Mouse (Mus musculus): ENCODE data around the gene Camta1. TPM values are rescaled to one million over a fixed set of nuclear protein-coding genes. Genes with fewer than 3 reads are reported as not detected.
"Not testable (repeated sequence)": the region's sequence is repeated elsewhere in the genome, so short reads cannot be mapped to it uniquely, and the experiment has no call there.

The Camta1 gene
- polyA plus RNA-seq, 1 experiment from 2014 or later, result 206 TPM

DNA sequence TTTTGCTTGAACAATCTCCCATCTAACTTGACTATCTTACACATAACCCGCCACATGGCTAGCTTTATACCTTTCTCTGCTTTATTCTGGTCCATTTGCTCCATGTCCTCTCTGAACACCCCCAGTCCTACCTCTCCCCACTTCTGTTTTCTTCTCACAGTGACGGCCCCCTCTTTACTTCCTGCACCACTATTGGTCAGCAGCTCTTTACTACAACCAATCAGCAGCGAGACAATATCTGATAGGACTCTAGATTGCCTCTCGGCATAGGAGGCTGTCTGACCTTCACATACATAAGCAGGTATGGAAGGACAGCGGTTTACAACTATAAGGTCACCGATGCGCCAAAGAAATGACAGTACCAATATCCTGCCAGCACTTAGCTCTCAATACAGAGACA is 825.2 kb downstream of the Camta1 start:
- ATAC-seq (ENCODE audit: low read depth), result no peak
- H3K9me3 ChIP-seq (ENCODE audit: control insufficient read depth, low read length), result no peaks in the 10 kb centered on the region
- WGBS, result 94% methylated on average over 7 of the region's 7 CpGs

GRCm38 (mm10) chr4:151027001-151027400 is 834.7 kb downstream of the Camta1 start:
- H3K9me3 ChIP-seq (ENCODE audit: control insufficient read depth, low read length), result no peaks in the 10 kb centered on the region
- no peaks in the 10 kb centered on the region for H3K27me3 ChIP-seq (ENCODE audit: control insufficient read depth, insufficient read depth, low read length)
- H3K4me3 ChIP-seq (ENCODE audit: low read depth, low read length), result no peak overlapping the region
- WGBS, result 47% methylated on average over 6 of the region's 6 CpGs
- H3K4me1 ChIP-seq (ENCODE audit: control insufficient read depth, insufficient read depth, low read length), result no peaks in the 10 kb centered on the region
- no peak overlapping the region for H3K27ac ChIP-seq (ENCODE audit: low read depth, low read length)
- peak; percentile 54; the same call in 1 of the 2 replicates for ATAC-seq (ENCODE audit: low read depth)
- H3K36me3 ChIP-seq (ENCODE audit: control insufficient read depth, insufficient read depth, low read length), result no peaks in the 10 kb centered on the region
- H3K4me2 ChIP-seq (ENCODE audit: low read depth, low read length), result no peak overlapping the region
- no peak overlapping the region for H3K9ac ChIP-seq (replicated peaks; ENCODE audit: low read depth, low read length)

More for the DNA sequence above, 825.2 kb downstream of the Camta1 start:
- Histone ChIP-seq H3K9ac (replicated peaks; ENCODE audit: low read depth, low read length) (no peak overlapping the region), H3K4me1 (ENCODE audit: control insufficient read depth, insufficient read depth, low read length) (no peaks in the 10 kb centered on the region), H3K27me3 (ENCODE audit: control insufficient read depth, insufficient read depth, low read length) (no peaks in the 10 kb centered on the region), H3K4me3 (ENCODE audit: low read depth, low read length) (no peak overlapping the region), H3K36me3 (ENCODE audit: control insufficient read depth, insufficient read depth, low read length) (no peaks in the 10 kb centered on the region), H3K4me2 (ENCODE audit: low read depth, low read length) (no peak overlapping the region), H3K27ac (ENCODE audit: low read depth, low read length) (no peak overlapping the region)

- no peak overlapping the region for H3K27ac ChIP-seq (ENCODE audit: low read depth, low read length)
- no peak for ATAC-seq (ENCODE audit: low read depth)
- no peak overlapping the region for H3K4me3 ChIP-seq (ENCODE audit: low read depth, low read length)
- H3K27me3 ChIP-seq (ENCODE audit: control insufficient read depth, insufficient read depth, low read length), result no peaks in the 10 kb centered on the region
- no peaks in the 10 kb centered on the region for H3K9me3 ChIP-seq (ENCODE audit: control insufficient read depth, low read length)
- H3K36me3 ChIP-seq (ENCODE audit: control insufficient read depth, insufficient read depth, low read length), result no peaks in the 10 kb centered on the region
- WGBS, result 90% methylated on average over 9 of the region's 9 CpGs
- H3K9ac ChIP-seq (replicated peaks; ENCODE audit: low read depth, low read length), result no peak overlapping the region
- no peaks in the 10 kb centered on the region for H3K4me1 ChIP-seq (ENCODE audit: control insufficient read depth, insufficient read depth, low read length)
- no peak overlapping the region for H3K4me2 ChIP-seq (ENCODE audit: low read depth, low read length)
Measured at GRCm38 (mm10) chr4:151024152-151024551, 837.5 kb downstream of the Camta1 start.

- not testable (repeated sequence) for H3K9ac ChIP-seq (replicated peaks; ENCODE audit: low read depth, low read length); H3K9me3 ChIP-seq (ENCODE audit: control insufficient read depth, low read length); H3K27ac ChIP-seq (ENCODE audit: low read depth, low read length); H3K4me3 ChIP-seq (ENCODE audit: low read depth, low read length); H3K27me3 ChIP-seq (ENCODE audit: control insufficient read depth, insufficient read depth, low read length); H3K36me3 ChIP-seq (ENCODE audit: control insufficient read depth, insufficient read depth, low read length); H3K4me2 ChIP-seq (ENCODE audit: low read depth, low read length); H3K4me1 ChIP-seq (ENCODE audit: control insufficient read depth, insufficient read depth, low read length); ATAC-seq (ENCODE audit: low read depth)
- WGBS, result 97% methylated on average over 1 of the region's 1 CpGs
Measured at GRCm38 (mm10) chr4:151017356-151017755, 844.3 kb downstream of the Camta1 start.

DNA sequence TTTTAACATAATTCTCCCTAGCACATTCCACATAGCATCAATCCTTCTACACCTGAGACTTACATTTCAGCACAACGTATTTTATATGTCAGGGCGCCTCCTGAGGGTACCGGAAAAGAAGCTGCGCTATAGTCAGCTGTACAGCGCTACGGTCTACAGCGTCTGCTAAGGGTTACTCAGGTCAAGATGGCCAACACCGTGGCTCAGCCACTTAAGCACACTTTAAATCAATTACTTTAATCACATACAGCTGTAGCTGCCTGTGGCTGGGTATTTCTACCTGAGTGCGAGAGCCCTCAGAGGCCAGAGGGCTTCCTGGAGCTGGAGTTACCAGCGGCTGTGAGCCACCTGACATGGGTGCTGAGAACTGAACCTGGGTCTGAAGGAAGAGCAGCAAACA is 845.7 kb downstream of the Camta1 start:
- WGBS, result 85% methylated on average over 10 of the region's 10 CpGs
- Histone ChIP-seq H3K4me2 (ENCODE audit: low read depth, low read length) (no peak overlapping the region), H3K27ac (ENCODE audit: low read depth, low read length) (no peak overlapping the region), H3K27me3 (ENCODE audit: control insufficient read depth, insufficient read depth, low read length) (no peaks in the 10 kb centered on the region), H3K9me3 (ENCODE audit: control insufficient read depth, low read length) (no peaks in the 10 kb centered on the region), H3K9ac (replicated peaks; ENCODE audit: low read depth, low read length) (no peak overlapping the region), H3K4me3 (ENCODE audit: low read depth, low read length) (no peak overlapping the region), H3K36me3 (ENCODE audit: control insufficient read depth, insufficient read depth, low read length) (peaks cover 12% of the 10 kb centered on the region; the same call in 1 of the 2 replicates), H3K4me1 (ENCODE audit: control insufficient read depth, insufficient read depth, low read length) (no peaks in the 10 kb centered on the region)
- no peak for ATAC-seq (ENCODE audit: low read depth)

DNA sequence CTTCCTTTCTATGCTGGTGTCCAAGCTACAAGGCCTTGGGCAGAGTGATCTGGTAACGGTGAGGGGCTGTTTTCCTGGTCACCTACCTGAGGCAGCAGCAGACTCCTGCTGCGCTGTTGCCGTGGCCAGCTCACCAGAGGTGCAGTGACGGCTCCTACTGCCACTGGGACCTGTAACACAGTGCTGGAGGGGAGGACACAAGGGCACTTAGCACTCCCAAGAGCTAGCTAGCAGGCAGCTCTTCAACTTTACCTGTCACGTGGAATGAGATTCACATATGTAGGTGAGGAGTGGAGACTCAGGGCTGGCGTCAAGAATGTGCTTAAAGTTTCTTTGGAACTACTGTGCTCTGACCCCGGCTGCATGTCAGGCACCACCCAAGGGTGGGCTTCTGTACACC is 851.4 kb downstream of the Camta1 start:
- peaks cover 5% of the 10 kb centered on the region; the same call in 1 of the 2 replicates for H3K36me3 ChIP-seq (ENCODE audit: control insufficient read depth, insufficient read depth, low read length)
- no peak for ATAC-seq (ENCODE audit: low read depth)

GRCm38 (mm10) chr4:151006945-151007344 is 854.7 kb downstream of the Camta1 start:
- H3K4me3 ChIP-seq (ENCODE audit: low read depth, low read length), result no peak overlapping the region
- H3K27me3 ChIP-seq (ENCODE audit: control insufficient read depth, insufficient read depth, low read length), result no peaks in the 10 kb centered on the region
- H3K4me2 ChIP-seq (ENCODE audit: low read depth, low read length), result no peak overlapping the region
- 52% methylated on average over 6 of the region's 6 CpGs for WGBS
- no peaks in the 10 kb centered on the region for H3K4me1 ChIP-seq (ENCODE audit: control insufficient read depth, insufficient read depth, low read length)
- no peak overlapping the region for H3K9ac ChIP-seq (replicated peaks; ENCODE audit: low read depth, low read length)
- H3K27ac ChIP-seq (ENCODE audit: low read depth, low read length), result no peak overlapping the region
- no peak for ATAC-seq (ENCODE audit: low read depth)
- H3K9me3 ChIP-seq (ENCODE audit: control insufficient read depth, low read length), result no peaks in the 10 kb centered on the region
- peaks cover 1% of the 10 kb centered on the region; the same call in 1 of the 2 replicates for H3K36me3 ChIP-seq (ENCODE audit: control insufficient read depth, insufficient read depth, low read length)

More for the DNA sequence above, 851.4 kb downstream of the Camta1 start:
- H3K9me3 ChIP-seq (ENCODE audit: control insufficient read depth, low read length), result no peaks in the 10 kb centered on the region
- no peak overlapping the region for H3K9ac ChIP-seq (replicated peaks; ENCODE audit: low read depth, low read length)
- H3K27ac ChIP-seq (ENCODE audit: low read depth, low read length), result no peak overlapping the region
- no peak overlapping the region for H3K4me2 ChIP-seq (ENCODE audit: low read depth, low read length)
- no peaks in the 10 kb centered on the region for H3K4me1 ChIP-seq (ENCODE audit: control insufficient read depth, insufficient read depth, low read length)
- WGBS, result 94% methylated on average over 7 of the region's 7 CpGs
- H3K27me3 ChIP-seq (ENCODE audit: control insufficient read depth, insufficient read depth, low read length), result no peaks in the 10 kb centered on the region
- no peak overlapping the region for H3K4me3 ChIP-seq (ENCODE audit: low read depth, low read length)

DNA sequence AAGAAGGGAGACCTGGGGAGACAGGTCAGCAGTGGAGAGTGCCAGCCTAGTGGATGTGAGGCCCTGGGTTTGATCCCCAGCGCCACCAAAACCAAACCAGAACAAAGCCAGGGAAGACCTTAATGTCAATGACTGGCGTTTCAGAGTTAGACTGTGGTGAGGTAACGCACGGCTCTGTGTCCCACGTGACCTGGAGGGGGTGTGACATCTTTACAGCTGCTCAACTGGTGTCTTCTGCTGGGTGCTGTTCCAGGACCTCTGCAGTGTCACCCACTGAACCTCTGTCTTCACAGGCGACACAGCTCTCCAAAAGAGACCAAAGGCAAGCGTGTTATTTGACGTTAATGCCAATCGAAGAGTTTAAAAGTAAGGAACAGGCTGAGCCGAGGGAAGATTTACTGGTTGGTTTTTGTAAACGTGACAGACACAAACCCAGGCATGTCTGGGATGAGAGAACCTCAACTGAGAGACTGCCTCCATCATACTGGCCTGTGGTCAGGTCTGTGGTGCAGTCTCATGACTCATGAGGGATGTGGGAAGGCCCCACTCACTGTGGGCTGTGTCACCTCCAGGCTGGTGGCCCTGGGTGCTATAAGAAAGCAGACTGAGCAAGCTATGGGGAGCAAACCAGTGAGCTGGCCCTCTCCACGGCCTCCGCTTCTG is 855.9 kb downstream of the Camta1 start:
- H3K4me3 ChIP-seq (ENCODE audit: low read depth, low read length), result no peak overlapping the region
- no peak for ATAC-seq (ENCODE audit: low read depth)
- WGBS, result 92% methylated on average over 13 of the region's 13 CpGs

DNA sequence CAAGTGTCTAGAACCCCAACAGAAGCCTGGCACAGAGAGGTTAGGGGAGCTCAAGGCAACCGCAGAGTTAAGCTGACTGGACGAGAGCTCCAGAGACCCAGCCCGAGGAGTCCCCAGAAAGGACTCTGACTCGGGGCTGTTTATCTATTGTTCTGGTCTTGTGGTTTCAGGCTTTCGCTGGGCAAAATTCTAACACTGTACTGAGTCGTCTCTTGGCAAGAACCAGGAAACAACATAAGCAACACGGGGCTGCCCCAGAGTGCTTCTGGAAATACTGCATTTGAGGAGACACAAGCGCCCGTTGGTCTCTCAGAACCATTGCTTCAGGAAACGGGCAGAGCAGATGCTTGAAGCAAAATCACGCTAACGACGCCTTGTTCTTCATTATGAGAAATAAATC is 860.3 kb downstream of the Camta1 start:
- H3K9me3 ChIP-seq (ENCODE audit: control insufficient read depth, low read length), result no peaks in the 10 kb centered on the region
- WGBS, result 79% methylated on average over 13 of the region's 13 CpGs
- ATAC-seq (ENCODE audit: low read depth), result no peak

More for the DNA sequence above, 855.9 kb downstream of the Camta1 start:
- no peaks in the 10 kb centered on the region for H3K9me3 ChIP-seq (ENCODE audit: control insufficient read depth, low read length)
- no peak overlapping the region for H3K9ac ChIP-seq (replicated peaks; ENCODE audit: low read depth, low read length)
- no peaks in the 10 kb centered on the region for H3K36me3 ChIP-seq (ENCODE audit: control insufficient read depth, insufficient read depth, low read length)
- H3K4me1 ChIP-seq (ENCODE audit: control insufficient read depth, insufficient read depth, low read length), result no peaks in the 10 kb centered on the region
- H3K4me2 ChIP-seq (ENCODE audit: low read depth, low read length), result no peak overlapping the region
- H3K27me3 ChIP-seq (ENCODE audit: control insufficient read depth, insufficient read depth, low read length), result no peaks in the 10 kb centered on the region
- H3K27ac ChIP-seq (ENCODE audit: low read depth, low read length), result no peak overlapping the region

More for the DNA sequence above, 860.3 kb downstream of the Camta1 start:
- no peaks in the 10 kb centered on the region for H3K27me3 ChIP-seq (ENCODE audit: control insufficient read depth, insufficient read depth, low read length)
- no peaks in the 10 kb centered on the region for H3K36me3 ChIP-seq (ENCODE audit: control insufficient read depth, insufficient read depth, low read length)
- H3K4me1 ChIP-seq (ENCODE audit: control insufficient read depth, insufficient read depth, low read length), result no peaks in the 10 kb centered on the region
- no peak overlapping the region for H3K27ac ChIP-seq (ENCODE audit: low read depth, low read length)
- no peak overlapping the region for H3K4me2 ChIP-seq (ENCODE audit: low read depth, low read length)
- H3K9ac ChIP-seq (replicated peaks; ENCODE audit: low read depth, low read length), result no peak overlapping the region
- no peak overlapping the region for H3K4me3 ChIP-seq (ENCODE audit: low read depth, low read length)
